Mouse (Mus musculus) gastrocnemius, postnatal 36 days (tissue): ENCODE measurements around the gene Trim34a. TPM values are rescaled to one million over a fixed set of nuclear protein-coding genes. Genes with fewer than 3 reads are reported as not detected.

Experiments
- total RNA-seq, 2 experiments: library from RNA; stranded (reverse); gene quantifications; 2 replicates each; pipeline ENCODE4 v1.2.3; 2021

Gene Trim34a
- total RNA-seq, 2 experiments from 2014 or later = 0.67 to 1.4 TPM

Other genes starting within 250 kb of the Trim34a start
- not detected for gene Olfr638, start 245.7 kb upstream of the Trim34a start, total RNA-seq
- not detected for gene Olfr639, start 227.2 kb upstream of the Trim34a start, total RNA-seq
- gene Olfr640, start 218.9 kb upstream of the Trim34a start, total RNA-seq = not detected
- gene Olfr641, start 209.0 kb upstream of the Trim34a start, total RNA-seq = not detected
- gene Olfr642, start 191.8 kb upstream of the Trim34a start, total RNA-seq = not detected
- not detected for gene 4930516K23Rik, start 183.0 kb upstream of the Trim34a start, total RNA-seq
- not detected for gene Olfr644, start 172.6 kb upstream of the Trim34a start, total RNA-seq
- not detected for gene Olfr645, start 159.0 kb upstream of the Trim34a start, total RNA-seq
- not detected for gene Olfr646, start 139.6 kb upstream of the Trim34a start, total RNA-seq
- gene Ubqln5, start 114.6 kb upstream of the Trim34a start, total RNA-seq = not detected
- gene Olfr643, start 107.1 kb upstream of the Trim34a start, total RNA-seq = not detected
- gene Ubqln3, start 101.2 kb upstream of the Trim34a start, total RNA-seq = not detected
- not detected for gene Ubqlnl, start 93.9 kb upstream of the Trim34a start, total RNA-seq
- not detected for gene Olfm5, start 79.6 kb upstream of the Trim34a start, total RNA-seq
- not detected for gene Olfr648, start 61.1 kb upstream of the Trim34a start, total RNA-seq
- not detected for gene Olfr649, start 48.5 kb upstream of the Trim34a start, total RNA-seq
- under 1 TPM in 1 of 2 experiments, not detected in 1; 0.20 TPM for gene Trim6, start 25.7 kb upstream of the Trim34a start, total RNA-seq
- under 1 TPM; 0.62 to 0.66 TPM for gene Trim5, start 43.6 kb downstream of the Trim34a start, total RNA-seq
- gene Trim12a, start 71.0 kb downstream of the Trim34a start, total RNA-seq = 1 to 10 TPM; 2.3 to 2.4 TPM
- gene Trim34b, start 85.0 kb downstream of the Trim34a start, total RNA-seq = under 1 TPM in 1 of 2 experiments, not detected in 1; 0.39 TPM
- 1 to 10 TPM; 1.8 to 2.0 TPM for gene Trim12c, start 108.9 kb downstream of the Trim34a start, total RNA-seq
- gene Trim30b, start 125.4 kb downstream of the Trim34a start, total RNA-seq = not detected
- not detected for gene Trim30c, start 156.4 kb downstream of the Trim34a start, total RNA-seq
- gene Trim30a, start 220.7 kb downstream of the Trim34a start, total RNA-seq = 1 to 10 TPM in 1 of 2 experiments, under 1 TPM in 1; 0.77 to 1.2 TPM